Mouse (Mus musculus) midbrain, embryonic 15.5 days (tissue): ENCODE measurements around the gene Parp11. TPM values are rescaled to one million over a fixed set of nuclear protein-coding genes. Genes with fewer than 3 reads are reported as not detected.

Experiments
- ATAC-seq: fragments of 200-750 bp; cut with Nextera tagmentation; replicated peaks from 2 replicates; pipeline ENCODE4 v1.8.0; 2017; ENCODE audit warnings: moderate TSS enrichment
- H3K27ac ChIP-seq: fragments of 300-500 bp; sonication (generic); 2 replicates; pipeline ENCODE4 v1.5.1; 2015; ENCODE audit warnings: mild to moderate bottlenecking, inconsistent platforms
- H3K27me3 ChIP-seq: fragments of 300-500 bp; sonication (generic); replicated peaks from 2 replicates; pipeline ENCODE4 v1.6.1; 2015; ENCODE audit warnings: inconsistent platforms
- H3K36me3 ChIP-seq: fragments of 300-500 bp; sonication (generic); replicated peaks from 2 replicates; pipeline ENCODE4 v1.6.1; 2015; ENCODE audit warnings: inconsistent platforms
- H3K4me1 ChIP-seq: fragments of 300-500 bp; sonication (generic); 2 replicates; pipeline ENCODE4 v1.6.1; 2015; ENCODE audit warnings: inconsistent platforms
- H3K4me2 ChIP-seq: fragments of 300-500 bp; sonication (generic); 2 replicates; pipeline ENCODE4 v1.6.1; 2015; ENCODE audit warnings: inconsistent platforms, mild to moderate bottlenecking, moderate library complexity
- H3K4me3 ChIP-seq: fragments of 300-500 bp; sonication (generic); 2 replicates; pipeline ENCODE4 v1.5.1; 2015; ENCODE audit warnings: mild to moderate bottlenecking, inconsistent platforms
- H3K9ac ChIP-seq: fragments of 300-500 bp; sonication (generic); 2 replicates; pipeline ENCODE4 v1.6.1; 2015; ENCODE audit warnings: mild to moderate bottlenecking, inconsistent platforms
- H3K9me3 ChIP-seq: fragments of 300-500 bp; sonication (generic); 2 replicates; pipeline ENCODE4 v1.6.1; 2016; ENCODE audit warnings: inconsistent platforms
- WGBS: fragments of 180-500 bp; shearing (Covaris S2); methylation state at CpG from one replicate; pipeline ENCODE4 v1.1.7; 2015; ENCODE audit warnings: mixed read lengths; 5-methylcytosine and 5-hydroxymethylcytosine counted together
- polyA plus RNA-seq: library from polyadenylated mRNA; unstranded; fragments of >200 nt; fragmentation: Nextera tagmentation; extraction: Ambion mirVana; gene quantifications from 2 replicates; pipeline ENCODE4 v1.2.1, GENCODE M21; 2015

Parp11 gene
- polyA plus RNA-seq, 1 experiment from 2014 or later: 95.6 TPM

- peak overlapping the region; percentile 60 for H3K9ac ChIP-seq
- no peaks in the 10 kb centered on the region for H3K36me3 ChIP-seq
- no peaks in the 10 kb centered on the region for H3K9me3 ChIP-seq
- peak overlapping the region; percentile 94 for H3K27ac ChIP-seq
- peaks cover 30% of the 10 kb centered on the region for H3K4me1 ChIP-seq
- peak overlapping the region; percentile 52 for H3K4me2 ChIP-seq
- WGBS: under 1% methylated on average over 65 of the region's 70 CpGs
- no peaks in the 10 kb centered on the region for H3K27me3 ChIP-seq
- ATAC-seq: peak; percentile 97
- peak overlapping the region; percentile 63 for H3K4me3 ChIP-seq
Measured at GRCm38 (mm10) chr6:127453407-127454343, 7.0 kb downstream of the Parp11 start.

- Histone ChIP-seq H3K4me3 (peak overlapping the region; percentile 63), H3K9ac (peak overlapping the region; percentile 60), H3K27ac (peak overlapping the region; percentile 94), H3K9me3 (no peaks in the 10 kb centered on the region), H3K27me3 (no peaks in the 10 kb centered on the region), H3K36me3 (no peaks in the 10 kb centered on the region), H3K4me2 (peak overlapping the region; percentile 52), H3K4me1 (peaks cover 24% of the 10 kb centered on the region)
- ATAC-seq: no peak
- 37% methylated on average over 10 of the region's 10 CpGs for WGBS
Measured at GRCm38 (mm10) chr6:127454344-127454707, 7.7 kb downstream of the Parp11 start.

- ATAC-seq: no peak
- H3K4me1 ChIP-seq: peaks cover 19% of the 10 kb centered on the region
- no peaks in the 10 kb centered on the region for H3K27me3 ChIP-seq
- H3K4me3 ChIP-seq: peak overlapping the region; percentile 63
- no peak overlapping the region for H3K27ac ChIP-seq
- no peaks in the 10 kb centered on the region for H3K36me3 ChIP-seq
- H3K4me2 ChIP-seq: peak overlapping the region; percentile 52
- WGBS: 88% methylated on average over 6 of the region's 6 CpGs
- H3K9me3 ChIP-seq: no peaks in the 10 kb centered on the region
- H3K9ac ChIP-seq: peak overlapping the region; percentile 60; the same call in 1 of the 2 replicates
Measured at GRCm38 (mm10) chr6:127454809-127455208, 8.2 kb downstream of the Parp11 start.

- H3K27me3 ChIP-seq: no peaks in the 10 kb centered on the region
- no peak for ATAC-seq
- no peaks in the 10 kb centered on the region for H3K9me3 ChIP-seq
- WGBS: 97% methylated on average over 4 of the region's 4 CpGs
- H3K4me1 ChIP-seq: peaks cover 13% of the 10 kb centered on the region
- no peaks in the 10 kb centered on the region for H3K36me3 ChIP-seq
- H3K9ac ChIP-seq: no peak overlapping the region
- no peak overlapping the region for H3K4me3 ChIP-seq
- H3K4me2 ChIP-seq: no peak overlapping the region
- H3K27ac ChIP-seq: no peak overlapping the region
Measured at GRCm38 (mm10) chr6:127455440-127455839, 8.8 kb downstream of the Parp11 start.

- Histone ChIP-seq H3K9me3 (no peaks in the 10 kb centered on the region), H3K27ac (no peak overlapping the region), H3K4me2 (no peak overlapping the region), H3K36me3 (no peaks in the 10 kb centered on the region), H3K4me1 (peaks cover 8% of the 10 kb centered on the region), H3K9ac (no peak overlapping the region), H3K4me3 (no peak overlapping the region), H3K27me3 (no peaks in the 10 kb centered on the region)
- 97% methylated on average over 2 of the region's 2 CpGs for WGBS
- no peak for ATAC-seq
Measured at GRCm38 (mm10) chr6:127456769-127457168, 10.1 kb downstream of the Parp11 start.

- no peak overlapping the region for H3K9ac ChIP-seq
- peaks cover 13% of the 10 kb centered on the region for H3K4me1 ChIP-seq
- H3K36me3 ChIP-seq: no peaks in the 10 kb centered on the region
- 98% methylated on average over 2 of the region's 2 CpGs for WGBS
- H3K27me3 ChIP-seq: no peaks in the 10 kb centered on the region
- no peak overlapping the region for H3K27ac ChIP-seq
- H3K4me3 ChIP-seq: no peak overlapping the region
- no peak overlapping the region for H3K4me2 ChIP-seq
- H3K9me3 ChIP-seq: no peaks in the 10 kb centered on the region
- no peak for ATAC-seq
Measured at GRCm38 (mm10) chr6:127459776-127460175, 13.1 kb downstream of the Parp11 start.

- Histone ChIP-seq H3K27me3 (no peaks in the 10 kb centered on the region), H3K36me3 (no peaks in the 10 kb centered on the region), H3K9me3 (no peaks in the 10 kb centered on the region), H3K9ac (no peak overlapping the region), H3K4me3 (no peak overlapping the region), H3K27ac (no peak overlapping the region), H3K4me2 (no peak overlapping the region), H3K4me1 (peaks cover 14% of the 10 kb centered on the region)
- ATAC-seq: no peak
- WGBS: 95% methylated on average over 4 of the region's 4 CpGs
Measured at GRCm38 (mm10) chr6:127461491-127461890, 14.9 kb downstream of the Parp11 start.

GRCm38 (mm10) chr6:127462251-127462650, 15.6 kb downstream of the Parp11 start:
- WGBS: 93% methylated on average over 6 of the region's 6 CpGs

GRCm38 (mm10) chr6:127463273-127464001, 16.8 kb downstream of the Parp11 start:
- H3K9ac ChIP-seq: no peak overlapping the region
- WGBS: 57% methylated on average over 21 of the region's 21 CpGs
- no peak for ATAC-seq

More at GRCm38 (mm10) chr6:127462251-127462650, 15.6 kb downstream of the Parp11 start:
- Histone ChIP-seq H3K9me3 (no peaks in the 10 kb centered on the region), H3K4me2 (no peak overlapping the region), H3K9ac (no peak overlapping the region), H3K27me3 (no peaks in the 10 kb centered on the region), H3K36me3 (no peaks in the 10 kb centered on the region), H3K4me1 (peaks cover 20% of the 10 kb centered on the region), H3K27ac (no peak overlapping the region), H3K4me3 (no peak overlapping the region)
- no peak for ATAC-seq

GRCm38 (mm10) chr6:127464523-127464922, 17.9 kb downstream of the Parp11 start:
- Histone ChIP-seq H3K9me3 (no peaks in the 10 kb centered on the region), H3K4me3 (no peak overlapping the region), H3K4me1 (peaks cover 21% of the 10 kb centered on the region), H3K27ac (no peak overlapping the region), H3K4me2 (no peak overlapping the region), H3K27me3 (no peaks in the 10 kb centered on the region), H3K9ac (no peak overlapping the region), H3K36me3 (no peaks in the 10 kb centered on the region)
- no peak for ATAC-seq
- WGBS: 89% methylated on average over 7 of the region's 7 CpGs

More at GRCm38 (mm10) chr6:127463273-127464001, 16.8 kb downstream of the Parp11 start:
- no peaks in the 10 kb centered on the region for H3K27me3 ChIP-seq
- peaks cover 21% of the 10 kb centered on the region for H3K4me1 ChIP-seq
- no peak overlapping the region for H3K27ac ChIP-seq
- H3K4me3 ChIP-seq: no peak overlapping the region
- no peaks in the 10 kb centered on the region for H3K36me3 ChIP-seq
- no peaks in the 10 kb centered on the region for H3K9me3 ChIP-seq
- no peak overlapping the region for H3K4me2 ChIP-seq

GRCm38 (mm10) chr6:127466749-127467310, 20.2 kb downstream of the Parp11 start:
- 56% methylated on average over 4 of the region's 4 CpGs for WGBS
- no peaks in the 10 kb centered on the region for H3K27me3 ChIP-seq
- no peak overlapping the region for H3K4me2 ChIP-seq
- H3K4me3 ChIP-seq: no peak overlapping the region
- peaks cover 21% of the 10 kb centered on the region for H3K4me1 ChIP-seq
- no peak overlapping the region for H3K9ac ChIP-seq
- no peaks in the 10 kb centered on the region; the same call in 1 of the 2 replicates for H3K36me3 ChIP-seq
- ATAC-seq: peak; percentile 79; the same call in 1 of the 2 replicates
- no peaks in the 10 kb centered on the region for H3K9me3 ChIP-seq
- H3K27ac ChIP-seq: peak overlapping the region; percentile 42

GRCm38 (mm10) chr6:127472078-127472477, 25.4 kb downstream of the Parp11 start:
- Histone ChIP-seq H3K36me3 (peaks cover 11% of the 10 kb centered on the region; the same call in 1 of the 2 replicates), H3K27ac (no peak overlapping the region), H3K9ac (no peak overlapping the region), H3K27me3 (no peaks in the 10 kb centered on the region), H3K9me3 (no peaks in the 10 kb centered on the region), H3K4me2 (no peak overlapping the region), H3K4me3 (no peak overlapping the region), H3K4me1 (0 out of 2 replicates have a peak, but pooled peaks cover 2% of the 10 kb centered on the region)
- no peak for ATAC-seq
- 81% methylated on average over 4 of the region's 4 CpGs for WGBS
